Mouse (Mus musculus): Measurements from ENCODE around the gene Gpd2. TPM values are rescaled to one million over a fixed set of nuclear protein-coding genes. Genes with fewer than 3 reads are reported as not detected.

Gene Gpd2
- total RNA-seq, 2 experiments from 2014 or later, result 18.7 to 20.8 TPM

- ATAC-seq (ENCODE audit: poor library complexity, severe bottlenecking), result no peak
Measured at GRCm38 (mm10) chr2:57250113-57250512, 12.7 kb downstream of the Gpd2 start.

DNA sequence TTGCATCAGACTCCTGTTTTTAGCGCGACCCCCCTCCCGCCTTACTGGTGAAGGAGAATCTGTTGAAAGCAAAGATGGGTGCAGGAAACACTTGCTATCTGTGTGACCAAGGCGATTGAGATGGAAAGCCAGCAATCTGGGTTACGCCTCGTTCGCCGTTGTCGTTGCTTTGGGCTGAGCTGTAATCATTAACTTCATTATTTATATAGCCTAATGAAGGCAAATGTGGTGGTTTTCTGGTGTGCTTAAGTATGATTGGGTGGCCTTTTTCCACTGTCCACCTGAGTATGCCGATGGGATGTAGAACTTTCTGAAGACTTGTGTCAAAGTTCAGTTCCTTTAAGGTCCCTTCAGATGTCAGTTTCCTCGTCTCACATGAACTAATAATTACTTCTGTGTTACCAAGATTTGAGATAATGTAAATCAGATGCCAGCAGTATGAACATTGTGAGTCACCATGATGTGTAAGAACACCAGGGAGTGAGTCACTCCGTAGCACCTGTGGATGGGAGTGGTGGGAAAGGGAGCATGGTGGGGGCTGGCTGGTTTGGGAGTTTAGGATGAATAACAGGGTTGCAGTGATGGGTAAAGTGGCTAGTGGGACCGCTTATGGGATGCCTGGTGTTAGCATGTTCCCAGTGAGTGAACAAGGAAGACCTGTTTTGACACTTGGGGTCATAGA lies 14.3 kb downstream of the Gpd2 start:
- no peak for ATAC-seq (ENCODE audit: poor library complexity, severe bottlenecking)

DNA sequence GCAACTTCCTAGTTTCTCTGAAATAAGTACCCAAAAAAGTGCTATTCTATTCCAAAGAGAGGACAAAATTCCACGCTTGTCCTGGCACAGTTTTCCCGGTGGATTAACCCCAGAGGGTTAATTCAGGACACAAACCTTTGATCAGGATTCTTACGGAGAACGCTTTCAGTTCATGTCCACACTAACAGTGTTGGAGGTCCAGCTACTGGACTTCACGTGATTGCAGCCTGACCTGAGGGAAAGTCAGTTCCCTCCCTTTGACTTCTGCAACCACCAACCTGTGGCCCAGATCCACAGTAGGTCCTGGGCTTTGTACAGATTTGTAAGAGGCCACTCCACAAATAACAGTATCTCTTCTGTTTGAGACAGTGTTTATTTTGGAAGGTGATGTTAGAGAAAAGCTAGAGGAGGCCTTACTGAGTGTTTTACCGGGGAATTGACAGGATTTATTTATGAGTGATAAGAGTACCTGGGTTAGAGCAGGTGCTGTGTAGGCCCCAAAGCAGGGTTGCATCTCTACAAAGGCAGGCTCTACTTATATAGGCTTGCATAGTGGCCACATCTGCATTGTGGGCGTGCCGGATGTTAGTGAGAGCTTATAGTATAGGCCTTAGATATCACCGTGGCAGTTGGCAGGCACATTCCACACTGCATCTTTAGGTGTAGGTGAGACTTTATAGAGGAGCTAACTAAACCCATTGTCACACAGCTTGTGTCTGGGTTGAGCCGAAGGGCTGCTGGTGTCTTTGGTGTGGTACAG lies 15.3 kb downstream of the Gpd2 start:
- ATAC-seq (ENCODE audit: poor library complexity, severe bottlenecking), result no peak

- ATAC-seq (ENCODE audit: poor library complexity, severe bottlenecking), result no peak
Measured at GRCm38 (mm10) chr2:57254267-57254666, 16.8 kb downstream of the Gpd2 start.

DNA sequence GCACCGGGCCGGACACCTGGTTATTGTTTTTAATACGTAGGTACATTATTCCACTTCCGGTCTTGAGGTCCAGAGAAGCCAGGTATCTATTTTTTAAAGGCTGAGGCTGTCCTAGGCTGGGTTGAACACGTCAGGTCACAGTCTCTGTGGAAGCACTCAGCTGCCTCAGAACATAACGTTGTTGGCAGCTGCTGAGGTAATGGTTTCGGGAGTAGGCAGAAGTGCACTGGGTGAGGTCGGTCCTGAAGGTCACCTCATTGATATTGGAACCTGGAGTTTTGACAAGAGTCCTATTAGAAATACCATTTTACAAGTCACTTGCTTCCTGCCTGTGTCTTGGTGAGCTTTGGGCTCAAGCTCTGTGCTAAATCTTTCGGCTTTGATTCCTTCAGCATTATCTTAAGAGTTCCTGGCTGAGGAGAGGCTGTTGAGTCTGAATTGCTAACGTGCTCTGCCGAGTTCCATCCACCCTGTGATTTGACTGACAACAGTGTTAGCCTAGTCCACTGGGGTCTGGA lies 17.8 kb downstream of the Gpd2 start:
- ATAC-seq (ENCODE audit: poor library complexity, severe bottlenecking), result no peak

- no peak for ATAC-seq (ENCODE audit: poor library complexity, severe bottlenecking)
Measured at GRCm38 (mm10) chr2:57255836-57256235, 18.4 kb downstream of the Gpd2 start.

GRCm38 (mm10) chr2:57256459-57256858 lies 19.0 kb downstream of the Gpd2 start:
- no peak for ATAC-seq (ENCODE audit: poor library complexity, severe bottlenecking)

DNA sequence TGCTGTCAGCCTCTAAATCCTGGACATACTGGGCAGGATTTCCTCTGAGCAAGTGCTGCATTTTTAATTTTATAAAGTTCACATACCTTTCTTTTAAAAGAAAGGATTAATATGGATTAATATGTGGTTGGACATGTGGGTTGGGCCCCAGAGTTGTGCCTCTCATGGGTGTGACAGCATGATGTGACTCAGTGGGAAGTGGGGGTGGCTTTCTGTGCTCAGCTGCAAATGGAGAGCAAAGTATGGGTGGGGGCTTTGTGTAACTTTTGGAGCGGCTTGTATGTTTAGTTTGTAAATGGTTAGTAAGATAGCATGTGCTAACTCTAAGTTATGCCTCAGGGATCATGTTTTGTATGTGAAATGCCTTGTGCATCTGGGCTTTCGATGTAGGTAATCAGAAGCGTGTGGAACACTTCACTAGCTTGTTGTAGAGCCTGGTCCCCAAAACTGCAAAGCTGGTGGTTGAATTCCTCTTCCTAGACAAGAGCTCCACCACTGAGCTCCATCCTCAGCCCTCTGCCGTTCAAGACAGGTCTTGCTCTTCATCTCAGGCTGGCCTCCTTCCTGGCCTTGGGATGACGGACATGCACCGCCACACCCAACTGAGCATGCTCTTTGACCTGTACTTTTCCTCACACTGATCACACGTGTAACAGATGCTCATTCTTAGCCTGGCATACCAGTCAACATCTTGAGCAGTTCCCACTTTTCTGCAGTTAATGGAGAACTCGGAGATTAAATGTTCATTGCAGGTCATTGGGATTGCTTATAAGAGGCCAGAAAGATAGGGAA lies 24.0 kb downstream of the Gpd2 start:
- ATAC-seq (ENCODE audit: poor library complexity, severe bottlenecking), result no peak

DNA sequence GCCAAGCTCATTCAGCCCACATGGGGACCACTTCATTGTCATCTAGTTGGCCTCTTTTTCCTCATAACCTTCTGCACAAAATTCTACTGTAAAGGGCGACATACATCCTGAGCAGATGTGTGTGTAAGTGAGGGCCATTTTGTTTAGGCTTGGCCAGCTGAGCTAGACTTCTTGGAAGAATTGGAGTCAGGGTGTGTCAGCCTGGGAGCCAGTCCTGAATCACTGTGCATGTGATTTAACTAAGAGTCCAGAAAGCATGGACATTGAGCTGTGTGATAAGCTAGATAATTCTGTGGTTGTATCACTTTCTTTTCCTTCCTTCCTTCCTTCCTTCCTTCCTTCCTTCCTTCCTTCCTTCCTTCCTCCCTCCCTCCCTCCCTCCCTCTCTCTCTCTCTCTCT lies 26.0 kb downstream of the Gpd2 start:
- no peak for ATAC-seq (ENCODE audit: poor library complexity, severe bottlenecking)

DNA sequence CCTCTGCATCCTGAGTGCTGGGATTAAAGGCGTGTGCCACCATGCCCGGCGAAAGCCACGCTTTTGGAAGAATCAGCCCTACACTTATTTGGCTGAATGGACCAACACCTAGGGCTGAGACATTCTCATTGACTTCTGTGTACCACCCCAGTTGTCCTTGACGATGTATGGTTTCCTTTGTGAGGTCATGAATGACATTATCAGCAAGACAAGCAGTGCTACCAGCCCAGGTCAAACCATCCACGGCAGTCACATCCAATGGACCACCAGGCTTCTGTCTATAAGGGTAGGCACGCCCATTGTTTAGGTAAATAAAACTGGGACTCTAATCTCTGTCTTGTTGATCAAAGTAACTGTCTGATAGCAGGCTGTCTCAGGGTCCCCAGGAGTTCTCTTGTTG lies 27.5 kb downstream of the Gpd2 start:
- ATAC-seq (ENCODE audit: poor library complexity, severe bottlenecking), result no peak

GRCm38 (mm10) chr2:57266679-57267393 lies 29.4 kb downstream of the Gpd2 start:
- no peak for ATAC-seq (ENCODE audit: poor library complexity, severe bottlenecking)

- no peak for ATAC-seq (ENCODE audit: poor library complexity, severe bottlenecking)
Measured at GRCm38 (mm10) chr2:57267394-57267716, 29.9 kb downstream of the Gpd2 start.

GRCm38 (mm10) chr2:57267896-57268295 lies 30.5 kb downstream of the Gpd2 start:
- ATAC-seq (ENCODE audit: poor library complexity, severe bottlenecking), result no peak

DNA sequence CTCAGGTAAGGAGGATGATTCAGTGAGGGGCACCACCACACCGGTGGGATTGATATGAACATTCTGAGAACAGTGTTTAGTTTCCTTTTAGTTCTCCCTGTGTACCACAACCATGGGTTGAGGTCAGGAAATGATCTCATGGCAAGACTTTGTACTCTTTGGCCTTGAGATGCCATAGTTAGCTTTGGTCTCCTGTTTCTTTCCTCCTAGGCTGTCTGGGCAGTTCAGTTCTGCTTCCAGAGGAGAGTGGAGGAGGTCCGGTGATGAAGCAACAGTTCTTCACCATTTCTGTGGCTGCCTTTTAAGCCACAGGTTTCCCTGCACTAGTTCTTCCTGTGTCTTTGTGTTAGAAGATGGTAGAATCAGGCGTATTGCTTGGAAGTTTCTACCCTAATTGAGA lies 31.4 kb downstream of the Gpd2 start:
- ATAC-seq (ENCODE audit: poor library complexity, severe bottlenecking), result peak; percentile 67

DNA sequence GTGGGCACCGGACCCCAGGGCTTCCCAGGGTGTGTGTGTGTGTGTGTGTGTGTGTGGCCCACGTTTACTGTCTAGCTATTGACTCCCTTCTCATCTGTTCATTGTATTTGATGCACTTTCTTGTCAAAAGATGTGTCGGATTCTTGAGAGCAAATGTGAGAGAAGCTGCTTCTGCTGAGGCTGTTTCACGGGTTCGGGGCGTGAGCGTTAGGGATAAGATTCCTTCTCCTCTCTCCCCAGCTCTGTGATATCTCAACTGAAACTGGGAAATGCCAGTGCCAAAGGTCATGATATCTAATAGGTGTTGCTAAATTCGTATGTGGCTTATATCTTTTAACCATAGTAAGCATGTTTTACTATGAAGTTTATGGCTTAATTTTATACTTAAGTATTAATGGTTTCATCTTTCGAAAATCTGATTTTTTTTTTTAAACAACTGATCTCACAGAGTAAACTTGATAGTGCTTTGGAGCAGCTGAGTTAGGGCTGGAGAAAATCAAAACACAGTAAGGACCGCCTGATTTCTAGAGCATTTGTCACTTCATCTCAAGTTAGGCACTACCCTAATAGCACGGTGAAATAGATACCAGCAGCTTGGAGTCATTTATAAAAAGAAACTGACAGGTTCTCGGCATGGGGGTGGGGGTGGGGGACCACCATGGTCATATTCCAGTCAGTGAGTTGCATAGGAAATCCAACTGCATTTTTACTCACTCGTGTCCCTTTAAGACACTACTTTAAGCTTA lies 32.4 kb downstream of the Gpd2 start:
- ATAC-seq (ENCODE audit: poor library complexity, severe bottlenecking), result no peak

GRCm38 (mm10) chr2:57280190-57280723 lies 42.8 kb downstream of the Gpd2 start:
- ATAC-seq (ENCODE audit: poor library complexity, severe bottlenecking), result no peak

GRCm38 (mm10) chr2:57283791-57284190 lies 46.4 kb downstream of the Gpd2 start:
- no peak for ATAC-seq (ENCODE audit: poor library complexity, severe bottlenecking)

GRCm38 (mm10) chr2:57285197-57285596 lies 47.8 kb downstream of the Gpd2 start:
- ATAC-seq (ENCODE audit: poor library complexity, severe bottlenecking), result no peak

GRCm38 (mm10) chr2:57287986-57288385 lies 50.6 kb downstream of the Gpd2 start:
- no peak for ATAC-seq (ENCODE audit: poor library complexity, severe bottlenecking)

GRCm38 (mm10) chr2:57293571-57293970 lies 56.1 kb downstream of the Gpd2 start:
- no peak for ATAC-seq (ENCODE audit: poor library complexity, severe bottlenecking)
